Mouse (Mus musculus): ENCODE results near the gene Tas2r124. TPM values are rescaled to one million over a fixed set of nuclear protein-coding genes. Genes with fewer than 3 reads are reported as not detected.

Gene Tas2r124
- polyA plus RNA-seq (2015; fragmentation: Nextera tagmentation; extraction: Ambion mirVana), result not detected in 2 replicates

DNA sequence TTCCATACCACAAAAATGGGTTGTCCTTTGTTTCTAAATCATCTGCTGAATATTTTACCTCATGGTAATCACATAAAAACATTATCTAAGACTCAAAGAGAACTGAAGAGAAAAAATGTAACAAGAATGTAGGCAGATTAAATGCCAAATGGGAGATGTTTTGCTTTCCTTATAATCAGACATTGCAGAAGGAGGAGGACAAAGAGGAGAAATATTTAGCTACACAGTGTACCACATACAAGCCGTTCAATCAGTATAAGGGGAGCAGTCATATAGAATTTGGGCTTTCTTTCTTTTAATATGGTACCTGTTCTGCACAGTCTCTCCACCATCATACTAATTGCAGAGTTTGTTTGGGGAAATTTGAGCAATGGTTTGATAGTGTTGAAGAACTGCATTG is at the start of gene Tas2r124:
TSS of gene Tas2r124 (plus strand) at position 301 of the 400 bp plus-strand sequence.
- H3K9me3 ChIP-seq, result no peaks in the 10 kb centered on the region
- H3K4me3 ChIP-seq (replicated peaks), result no peak within 1 kb of the TSS
- WGBS, result 91% methylated on average over 1 of the region's 1 CpGs
- no peaks in the 10 kb centered on the region for H3K36me3 ChIP-seq
- ATAC-seq (ENCODE audit: insufficient read depth, low FRiP score, low read depth), result no peak
- H3K9ac ChIP-seq, result no peak within 1 kb of the TSS
- no peaks in the 10 kb centered on the region for H3K27me3 ChIP-seq (replicated peaks)
- no peak within 1 kb of the TSS for H3K27ac ChIP-seq
- H3K4me1 ChIP-seq, result no peaks in the 10 kb centered on the region
- no peak within 1 kb of the TSS for H3K4me2 ChIP-seq

DNA sequence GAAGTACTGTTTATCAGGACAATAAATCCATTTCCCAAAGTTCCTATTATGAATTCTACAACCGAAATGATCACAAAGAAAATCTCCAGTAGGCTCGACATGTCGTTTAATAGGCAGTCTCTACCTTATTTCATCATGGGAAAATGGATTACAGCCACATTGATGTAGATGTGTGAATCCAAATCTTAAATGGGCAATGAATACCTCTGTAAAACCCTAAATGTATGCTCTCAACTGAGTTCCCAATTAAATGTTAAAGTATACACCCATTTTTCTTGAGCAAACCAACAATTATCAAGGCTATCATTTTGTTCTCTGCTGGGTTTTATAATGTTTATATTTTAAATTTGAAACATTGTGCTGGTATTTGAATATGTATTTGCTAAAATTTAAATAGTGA is 42.7 kb upstream of the Tas2r124 start, which contains the start of gene Tas2r122:
TSS of gene Tas2r122 (minus strand) at position 101 of the 400 bp plus-strand sequence.
- Histone ChIP-seq H3K27me3 (replicated peaks) (no peaks in the 10 kb centered on the region), H3K4me2 (no peak within 1 kb of the TSS), H3K9me3 (no peaks in the 10 kb centered on the region), H3K36me3 (no peaks in the 10 kb centered on the region), H3K27ac (no peak within 1 kb of the TSS), H3K4me3 (replicated peaks) (no peak within 1 kb of the TSS), H3K9ac (no peak within 1 kb of the TSS), H3K4me1 (no peaks in the 10 kb centered on the region)
- ATAC-seq (ENCODE audit: insufficient read depth, low FRiP score, low read depth), result no peak
- 73% methylated on average over 3 of the region's 3 CpGs for WGBS

DNA sequence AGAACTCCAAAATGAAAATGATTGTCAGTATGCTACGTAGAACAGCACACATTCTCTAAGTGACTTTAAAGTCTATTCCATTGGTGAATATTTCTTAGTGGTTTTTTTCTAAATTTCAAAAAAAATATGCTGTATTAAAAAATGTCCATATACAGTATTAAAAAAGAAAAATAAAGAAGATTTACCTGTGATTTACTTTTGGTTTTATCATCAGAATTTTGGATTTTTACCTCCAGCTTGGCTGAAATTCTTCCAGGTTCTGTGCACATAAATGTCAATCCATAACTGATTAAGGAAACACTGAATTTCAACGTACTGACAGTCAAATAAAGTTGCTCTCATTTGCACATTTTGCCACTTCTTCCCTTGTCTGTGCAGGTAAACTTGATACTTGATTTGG is 16.6 kb upstream of the Tas2r124 start, which contains the start of gene Tas2r115:
TSS of gene Tas2r115 (minus strand) at position 101 of the 400 bp plus-strand sequence.
- H3K4me3 ChIP-seq (replicated peaks), result no peak within 1 kb of the TSS
- no peak within 1 kb of the TSS for H3K9ac ChIP-seq
- no peak for ATAC-seq (ENCODE audit: insufficient read depth, low FRiP score, low read depth)
- no peaks in the 10 kb centered on the region for H3K4me1 ChIP-seq
- no peak within 1 kb of the TSS for H3K27ac ChIP-seq
- no peaks in the 10 kb centered on the region for H3K27me3 ChIP-seq (replicated peaks)
- no peaks in the 10 kb centered on the region for H3K36me3 ChIP-seq
- no peaks in the 10 kb centered on the region for H3K9me3 ChIP-seq
- WGBS, result 66% methylated on average over 2 of the region's 2 CpGs
- H3K4me2 ChIP-seq, result no peak within 1 kb of the TSS

DNA sequence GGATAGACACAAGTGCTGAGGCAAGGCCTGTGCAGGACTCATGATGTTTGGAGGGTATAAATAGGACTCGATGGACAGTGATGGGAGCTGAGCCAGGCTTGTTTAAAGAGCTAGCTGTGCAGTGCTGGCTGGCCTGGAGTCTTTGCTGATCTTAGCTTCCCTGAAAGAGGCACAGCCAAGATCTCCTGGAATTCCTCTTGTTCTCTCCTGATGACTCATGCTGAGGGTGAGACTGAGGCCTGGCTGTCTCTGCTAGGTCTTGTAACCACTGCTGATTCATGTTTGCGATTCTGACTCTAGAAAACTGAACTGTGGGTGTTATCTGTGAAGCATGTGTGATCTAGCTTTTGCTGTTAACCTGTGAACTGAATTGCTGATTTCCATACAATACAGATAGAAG is 4.3 kb upstream of the Tas2r124 start:
- Histone ChIP-seq H3K4me3 (replicated peaks) (no peak overlapping the region), H3K27ac (no peak overlapping the region), H3K36me3 (no peaks in the 10 kb centered on the region), H3K9ac (no peak overlapping the region), H3K9me3 (no peaks in the 10 kb centered on the region), H3K4me2 (no peak overlapping the region), H3K4me1 (no peaks in the 10 kb centered on the region), H3K27me3 (replicated peaks) (no peaks in the 10 kb centered on the region)
- WGBS, result 78% methylated on average over 2 of the region's 2 CpGs
- no peak for ATAC-seq (ENCODE audit: insufficient read depth, low FRiP score, low read depth)

DNA sequence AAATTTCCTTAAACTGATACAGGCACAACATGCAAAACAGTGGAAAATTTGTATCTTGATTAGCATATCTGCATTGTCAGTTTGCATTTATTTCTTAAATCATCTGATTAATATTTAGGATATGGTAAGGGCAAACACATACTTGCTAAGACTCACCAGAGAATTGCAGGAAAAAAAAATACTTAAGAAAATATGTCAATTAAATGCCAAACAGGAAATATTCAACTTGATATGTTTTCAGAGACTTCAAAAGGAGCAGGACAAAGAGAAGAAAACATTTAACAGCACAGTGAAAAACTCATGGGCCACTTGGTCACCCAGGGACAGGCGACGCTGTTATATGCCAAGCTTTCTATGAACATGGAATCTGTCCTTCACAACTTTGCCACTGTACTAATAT is 7.3 kb downstream of the Tas2r124 start, which contains the start of gene Tas2r102:
TSS of gene Tas2r102 (plus strand) at position 301 of the 400 bp plus-strand sequence.
- Histone ChIP-seq H3K36me3 (no peaks in the 10 kb centered on the region), H3K4me3 (replicated peaks) (no peak within 1 kb of the TSS), H3K9me3 (no peaks in the 10 kb centered on the region), H3K4me1 (no peaks in the 10 kb centered on the region), H3K4me2 (no peak within 1 kb of the TSS), H3K9ac (no peak within 1 kb of the TSS), H3K27me3 (replicated peaks) (no peaks in the 10 kb centered on the region), H3K27ac (no peak within 1 kb of the TSS)
- ATAC-seq (ENCODE audit: insufficient read depth, low FRiP score, low read depth), result no peak
- WGBS, result 88% methylated on average over 2 of the region's 2 CpGs

DNA sequence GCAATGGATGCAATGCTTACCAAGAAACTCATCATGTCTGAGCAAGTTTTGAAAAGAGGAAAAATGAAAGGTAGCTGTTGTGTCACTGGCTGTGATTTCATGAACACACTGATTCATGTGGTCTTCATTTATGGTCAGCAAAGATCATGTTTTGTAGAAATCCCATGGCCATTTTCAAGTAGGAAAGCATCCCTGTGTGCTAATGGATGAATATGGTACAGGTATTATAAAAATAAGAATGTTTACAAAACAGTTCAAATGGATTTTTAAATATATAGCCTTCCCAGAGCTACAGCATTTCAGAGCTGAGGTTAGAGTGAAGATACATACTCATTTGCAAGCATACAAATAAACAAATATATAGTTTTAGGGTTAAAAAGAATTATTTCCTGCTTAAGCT is 23.5 kb downstream of the Tas2r124 start, which contains the start of gene Tas2r136:
TSS of gene Tas2r136 (minus strand) at position 101 of the 400 bp plus-strand sequence.
- H3K4me2 ChIP-seq, result no peak within 1 kb of the TSS
- no peak within 1 kb of the TSS for H3K9ac ChIP-seq
- H3K4me3 ChIP-seq (replicated peaks), result no peak within 1 kb of the TSS
- H3K27me3 ChIP-seq (replicated peaks), result no peaks in the 10 kb centered on the region
- no peaks in the 10 kb centered on the region for H3K9me3 ChIP-seq
- no peak for ATAC-seq (ENCODE audit: insufficient read depth, low FRiP score, low read depth)
- H3K36me3 ChIP-seq, result no peaks in the 10 kb centered on the region
- no peaks in the 10 kb centered on the region for H3K4me1 ChIP-seq
- H3K27ac ChIP-seq, result no peak within 1 kb of the TSS

DNA sequence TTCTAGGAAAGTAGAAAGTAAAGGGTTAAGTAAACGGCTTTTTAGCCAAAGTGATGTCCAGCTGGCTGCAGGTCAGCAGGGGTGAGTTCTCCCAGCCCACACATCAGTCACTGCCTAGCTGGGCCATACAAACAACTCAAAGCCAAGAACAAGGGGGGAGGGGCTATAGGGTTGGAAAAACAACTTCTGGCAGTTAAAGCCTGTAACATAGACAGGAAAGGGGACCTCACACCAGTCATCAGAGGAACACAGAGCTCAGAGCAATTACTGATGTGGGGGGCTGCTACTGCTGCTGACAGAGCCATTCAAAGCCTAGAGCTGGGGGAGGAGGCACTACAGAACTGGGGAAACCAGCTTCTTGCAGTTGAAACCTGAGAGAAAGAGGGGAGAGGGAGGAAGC is 40.9 kb downstream of the Tas2r124 start:
- Histone ChIP-seq H3K9ac (no peak overlapping the region), H3K9me3 (no peaks in the 10 kb centered on the region), H3K27me3 (replicated peaks) (no peaks in the 10 kb centered on the region), H3K4me3 (replicated peaks) (no peak overlapping the region), H3K4me1 (no peaks in the 10 kb centered on the region), H3K4me2 (no peak overlapping the region), H3K36me3 (no peaks in the 10 kb centered on the region), H3K27ac (no peak overlapping the region)
- WGBS, result 8% methylated on average over 1 of the region's 1 CpGs
- peak; percentile 47; the same call in 1 of the 2 replicates for ATAC-seq (ENCODE audit: insufficient read depth, low FRiP score, low read depth)

DNA sequence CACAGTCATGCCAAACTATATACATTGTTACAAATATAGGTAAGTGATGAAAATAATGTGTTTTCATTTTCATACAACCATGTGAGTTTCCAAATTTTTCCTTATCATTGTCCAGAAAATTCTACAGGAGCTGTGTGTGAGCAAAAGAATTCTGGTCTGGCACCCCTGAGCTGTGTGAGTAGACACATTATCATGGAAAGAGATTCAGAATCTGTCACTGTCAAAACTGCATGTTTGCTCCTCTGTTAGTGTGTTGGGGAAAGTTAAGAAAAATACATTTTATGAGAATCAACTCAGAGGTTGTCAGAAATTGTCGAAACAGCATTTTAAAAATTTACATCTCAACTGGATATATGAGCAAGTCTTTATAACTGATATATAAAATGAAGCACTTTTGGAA is 48.0 kb downstream of the Tas2r124 start, which contains the start of gene Tas2r117:
TSS of gene Tas2r117 (plus strand) at position 301 of the 400 bp plus-strand sequence.
- 91% methylated on average over 1 of the region's 1 CpGs for WGBS

More for the DNA sequence above, 48.0 kb downstream of the Tas2r124 start, which contains the start of gene Tas2r117:
- no peaks in the 10 kb centered on the region for H3K36me3 ChIP-seq
- no peaks in the 10 kb centered on the region for H3K27me3 ChIP-seq (replicated peaks)
- H3K4me1 ChIP-seq, result no peaks in the 10 kb centered on the region
- no peak within 1 kb of the TSS for H3K4me2 ChIP-seq
- H3K4me3 ChIP-seq (replicated peaks), result no peak within 1 kb of the TSS
- no peak for ATAC-seq (ENCODE audit: insufficient read depth, low FRiP score, low read depth)
- no peak within 1 kb of the TSS for H3K9ac ChIP-seq
- no peaks in the 10 kb centered on the region for H3K9me3 ChIP-seq
- no peak within 1 kb of the TSS for H3K27ac ChIP-seq

Other genes with a start within 250 kb of the Tas2r124 start
- not detected in 2 replicates for gene Prh1, start 184.9 kb upstream of the Tas2r124 start, polyA plus RNA-seq (2015; fragmentation: Nextera tagmentation; extraction: Ambion mirVana)
- not detected in 2 replicates for gene Prp2, start 158.8 kb upstream of the Tas2r124 start, polyA plus RNA-seq (2015; fragmentation: Nextera tagmentation; extraction: Ambion mirVana)
- not detected in 2 replicates for gene A630073D07Rik, start 103.2 kb upstream of the Tas2r124 start, polyA plus RNA-seq (2015; fragmentation: Nextera tagmentation; extraction: Ambion mirVana)
- not detected in 2 replicates for gene Tas2r120, start 97.8 kb upstream of the Tas2r124 start, polyA plus RNA-seq (2015; fragmentation: Nextera tagmentation; extraction: Ambion mirVana)
- not detected in 2 replicates for gene Tas2r121, start 53.7 kb upstream of the Tas2r124 start, polyA plus RNA-seq (2015; fragmentation: Nextera tagmentation; extraction: Ambion mirVana)
- gene Tas2r122, start 42.8 kb upstream of the Tas2r124 start, polyA plus RNA-seq (2015; fragmentation: Nextera tagmentation; extraction: Ambion mirVana), result not detected in 2 replicates
- gene Tas2r115, start 16.7 kb upstream of the Tas2r124 start, polyA plus RNA-seq (2015; fragmentation: Nextera tagmentation; extraction: Ambion mirVana), result not detected in 2 replicates
- gene Tas2r102, start 7.4 kb downstream of the Tas2r124 start, polyA plus RNA-seq (2015; fragmentation: Nextera tagmentation; extraction: Ambion mirVana), result not detected in 2 replicates
- gene Tas2r136, start 23.4 kb downstream of the Tas2r124 start, polyA plus RNA-seq (2015; fragmentation: Nextera tagmentation; extraction: Ambion mirVana), result not detected in 2 replicates
- not detected in 2 replicates for gene Tas2r117, start 48.1 kb downstream of the Tas2r124 start, polyA plus RNA-seq (2015; fragmentation: Nextera tagmentation; extraction: Ambion mirVana)
- gene Tas2r123, start 92.4 kb downstream of the Tas2r124 start, polyA plus RNA-seq (2015; fragmentation: Nextera tagmentation; extraction: Ambion mirVana), result not detected in 2 replicates
- gene Tas2r116, start 100.7 kb downstream of the Tas2r124 start, polyA plus RNA-seq (2015; fragmentation: Nextera tagmentation; extraction: Ambion mirVana), result not detected in 2 replicates
- gene Tas2r110, start 113.3 kb downstream of the Tas2r124 start, polyA plus RNA-seq (2015; fragmentation: Nextera tagmentation; extraction: Ambion mirVana), result not detected in 2 replicates
- gene Tas2r113, start 138.3 kb downstream of the Tas2r124 start, polyA plus RNA-seq (2015; fragmentation: Nextera tagmentation; extraction: Ambion mirVana), result not detected in 2 replicates
- not detected in 2 replicates for gene Tas2r125, start 154.9 kb downstream of the Tas2r124 start, polyA plus RNA-seq (2015; fragmentation: Nextera tagmentation; extraction: Ambion mirVana)
- not detected in 2 replicates for gene Tas2r129, start 196.4 kb downstream of the Tas2r124 start, polyA plus RNA-seq (2015; fragmentation: Nextera tagmentation; extraction: Ambion mirVana)
- not detected in 2 replicates for gene Tas2r131, start 203.2 kb downstream of the Tas2r124 start, polyA plus RNA-seq (2015; fragmentation: Nextera tagmentation; extraction: Ambion mirVana)
- gene Tas2r109, start 226.2 kb downstream of the Tas2r124 start, polyA plus RNA-seq (2015; fragmentation: Nextera tagmentation; extraction: Ambion mirVana), result not detected in 2 replicates

Data from stomach, embryonic 15.5 days (tissue).